Mouse (Mus musculus) intestine, embryonic 16.5 days (tissue): ENCODE results near the gene Fhad1. TPM values are rescaled to one million over a fixed set of nuclear protein-coding genes. Genes with fewer than 3 reads are reported as not detected.
"Not testable (repeated sequence)": the region's sequence is repeated elsewhere in the genome, so short reads cannot be mapped to it uniquely, and the experiment has no call there.

Experiments used
- ATAC-seq: fragments of 200-750 bp; cut with Nextera tagmentation; 2 replicates; pipeline ENCODE4 v1.8.0; 2017; ENCODE audit warnings: moderate TSS enrichment, moderate library complexity
- H3K27ac ChIP-seq: fragments of 300-500 bp; sonication (generic); 2 replicates; pipeline ENCODE4 v1.5.1; 2014; ENCODE audit warnings: mild to moderate bottlenecking, low read length
- H3K27me3 ChIP-seq: fragments of 300-500 bp; sonication (generic); replicated peaks from 2 replicates; pipeline ENCODE4 v1.6.1; 2014; ENCODE audit warnings: low read length, control low read depth, mixed read lengths; ENCODE audit not compliant: control insufficient read depth, insufficient read depth
- H3K36me3 ChIP-seq: fragments of 300-500 bp; sonication (generic); 2 replicates; pipeline ENCODE4 v1.6.1; 2014; ENCODE audit warnings: low read length, control low read depth; ENCODE audit not compliant: control insufficient read depth, insufficient read depth
- H3K4me1 ChIP-seq: fragments of 300-500 bp; sonication (generic); 2 replicates; pipeline ENCODE4 v1.6.1; 2014; ENCODE audit warnings: low read length, control low read depth, mixed read lengths; ENCODE audit not compliant: control insufficient read depth, insufficient read depth
- H3K4me2 ChIP-seq: fragments of 300-500 bp; sonication (generic); 2 replicates; pipeline ENCODE4 v1.6.1; 2014; ENCODE audit warnings: low read depth, low read length, control low read depth
- H3K4me3 ChIP-seq: fragments of 300-500 bp; sonication (generic); 2 replicates; pipeline ENCODE4 v1.5.1; 2014; ENCODE audit warnings: mild to moderate bottlenecking, low read length
- H3K9ac ChIP-seq: fragments of 300-500 bp; sonication (generic); 2 replicates; pipeline ENCODE4 v1.6.1; 2014; ENCODE audit warnings: low read depth, low read length
- H3K9me3 ChIP-seq: fragments of 300-500 bp; sonication (generic); 2 replicates; pipeline ENCODE4 v1.6.1; 2016; ENCODE audit warnings: low read length, control low read depth; ENCODE audit not compliant: control insufficient read depth
- WGBS: fragments of 180-500 bp; shearing (Covaris S2); extraction: QIAGEN DNeasy Blood & Tissue Kit; methylation state at CpG from one replicate; pipeline ENCODE4 v1.1.7; 2014; 5-methylcytosine and 5-hydroxymethylcytosine counted together
- polyA plus RNA-seq: library from polyadenylated mRNA; unstranded; fragments of >200 nt; fragmentation: Nextera tagmentation; extraction: Ambion mirVana; gene quantifications from 2 replicates; pipeline ENCODE4 v1.2.1, GENCODE M21; 2015

The Fhad1 gene
- polyA plus RNA-seq, 1 experiment from 2014 or later = 2.3 TPM

- no peak overlapping the region for H3K27ac ChIP-seq
- peaks cover 3% of the 10 kb centered on the region; the same call in 1 of the 2 replicates for H3K9me3 ChIP-seq
- H3K4me2 ChIP-seq = no peak overlapping the region
- H3K36me3 ChIP-seq = no peaks in the 10 kb centered on the region
- WGBS = 77% methylated on average over 8 of the region's 8 CpGs
- no peak for ATAC-seq
- H3K27me3 ChIP-seq = no peaks in the 10 kb centered on the region
- no peak overlapping the region for H3K9ac ChIP-seq
- H3K4me1 ChIP-seq = peaks cover 37% of the 10 kb centered on the region
- H3K4me3 ChIP-seq = no peak overlapping the region
Observed at GRCm38 (mm10) chr4:142055600-142055999, 40.7 kb upstream of the Fhad1 start.

- WGBS = 89% methylated on average over 11 of the region's 11 CpGs
- ATAC-seq = no peak
- no peaks in the 10 kb centered on the region for H3K36me3 ChIP-seq
- H3K4me2 ChIP-seq = no peak overlapping the region
- peak overlapping the region; percentile 96 for H3K27ac ChIP-seq
- no peak overlapping the region for H3K9ac ChIP-seq
- no peaks in the 10 kb centered on the region for H3K27me3 ChIP-seq
- H3K4me1 ChIP-seq = peaks cover 41% of the 10 kb centered on the region
- H3K4me3 ChIP-seq = no peak overlapping the region
- H3K9me3 ChIP-seq = no peaks in the 10 kb centered on the region
Observed at GRCm38 (mm10) chr4:142054580-142054979, 39.7 kb upstream of the Fhad1 start.

- Histone ChIP-seq H3K4me1 (peaks cover 48% of the 10 kb centered on the region), H3K9ac (peak overlapping the region; percentile 21; the same call in 1 of the 2 replicates), H3K27me3 (no peaks in the 10 kb centered on the region), H3K4me3 (no peak overlapping the region), H3K27ac (peak overlapping the region; percentile 96), H3K36me3 (no peaks in the 10 kb centered on the region), H3K4me2 (no peak overlapping the region; the same call in 1 of the 2 replicates), H3K9me3 (no peaks in the 10 kb centered on the region)
- ATAC-seq = no peak
- WGBS = 39% methylated on average over 9 of the region's 9 CpGs
Observed at GRCm38 (mm10) chr4:142053661-142054448, 39.0 kb upstream of the Fhad1 start.

- Histone ChIP-seq H3K27me3 (no peaks in the 10 kb centered on the region), H3K4me3 (no peak overlapping the region), H3K9ac (peak overlapping the region; percentile 21; the same call in 1 of the 2 replicates), H3K27ac (peak overlapping the region; percentile 96), H3K9me3 (no peaks in the 10 kb centered on the region), H3K4me2 (no peak overlapping the region), H3K36me3 (no peaks in the 10 kb centered on the region), H3K4me1 (peaks cover 49% of the 10 kb centered on the region)
- WGBS = 47% methylated on average over 4 of the region's 4 CpGs
- ATAC-seq = peak; percentile 28; the same call in 1 of the 2 replicates
Observed at GRCm38 (mm10) chr4:142053261-142053660, 38.4 kb upstream of the Fhad1 start.

GRCm38 (mm10) chr4:142052391-142053132 lies 37.7 kb upstream of the Fhad1 start:
- no peaks in the 10 kb centered on the region for H3K36me3 ChIP-seq
- H3K27me3 ChIP-seq = no peaks in the 10 kb centered on the region
- H3K9me3 ChIP-seq = no peaks in the 10 kb centered on the region
- peak overlapping the region; percentile 96 for H3K27ac ChIP-seq
- peaks cover 46% of the 10 kb centered on the region for H3K4me1 ChIP-seq
- peak overlapping the region; percentile 33; the same call in 1 of the 2 replicates for H3K9ac ChIP-seq
- WGBS = 43% methylated on average over 22 of the region's 22 CpGs
- no peak overlapping the region for H3K4me3 ChIP-seq
- 0 out of 2 replicates have a peak overlapping the region, but pooled peaks have one; percentile 21 for H3K4me2 ChIP-seq
- peak; percentile 82 for ATAC-seq

GRCm38 (mm10) chr4:142051883-142052282 lies 37.0 kb upstream of the Fhad1 start:
- WGBS = 72% methylated on average over 6 of the region's 6 CpGs

GRCm38 (mm10) chr4:142049963-142050362 lies 35.1 kb upstream of the Fhad1 start:
- Histone ChIP-seq H3K27me3 (no peaks in the 10 kb centered on the region), H3K4me1 (peaks cover 49% of the 10 kb centered on the region), H3K9me3 (no peaks in the 10 kb centered on the region), H3K36me3 (no peaks in the 10 kb centered on the region), H3K4me2 (no peak overlapping the region; the same call in 1 of the 2 replicates), H3K9ac (no peak overlapping the region), H3K4me3 (no peak overlapping the region), H3K27ac (peak overlapping the region; percentile 88)
- no peak for ATAC-seq
- WGBS = 93% methylated on average over 5 of the region's 5 CpGs

More at GRCm38 (mm10) chr4:142051883-142052282, 37.0 kb upstream of the Fhad1 start:
- not testable (repeated sequence) for H3K36me3 ChIP-seq, H3K9me3 ChIP-seq, H3K27me3 ChIP-seq, H3K4me3 ChIP-seq, ATAC-seq
- Histone ChIP-seq H3K27ac (peak overlapping the region; percentile 80), H3K9ac (peak overlapping the region; percentile 33; the same call in 1 of the 2 replicates), H3K4me1 (peaks cover 44% of the 10 kb centered on the region), H3K4me2 (0 out of 2 replicates have a peak overlapping the region, but pooled peaks have one; percentile 19)

GRCm38 (mm10) chr4:142048391-142048790 lies 33.5 kb upstream of the Fhad1 start:
- Histone ChIP-seq H3K9ac (peak overlapping the region; percentile 70), H3K4me1 (peaks cover 53% of the 10 kb centered on the region), H3K9me3 (no peaks in the 10 kb centered on the region), H3K27me3 (no peaks in the 10 kb centered on the region), H3K36me3 (no peaks in the 10 kb centered on the region), H3K4me3 (peak overlapping the region; percentile 48), H3K27ac (peak overlapping the region; percentile 87), H3K4me2 (peak overlapping the region; percentile 44)
- WGBS = 42% methylated on average over 8 of the region's 8 CpGs
- ATAC-seq = peak; percentile 47

GRCm38 (mm10) chr4:142047005-142047404 lies 32.1 kb upstream of the Fhad1 start:
- H3K4me2 ChIP-seq = peak overlapping the region; percentile 44

More at GRCm38 (mm10) chr4:142047005-142047404, 32.1 kb upstream of the Fhad1 start:
- WGBS = 76% methylated on average over 5 of the region's 5 CpGs
- peak; percentile 8; the same call in 1 of the 2 replicates for ATAC-seq
- Histone ChIP-seq H3K36me3 (no peaks in the 10 kb centered on the region), H3K27me3 (no peaks in the 10 kb centered on the region), H3K9me3 (no peaks in the 10 kb centered on the region), H3K4me1 (peaks cover 52% of the 10 kb centered on the region), H3K4me3 (peak overlapping the region; percentile 48), H3K27ac (peak overlapping the region; percentile 87), H3K9ac (peak overlapping the region; percentile 70)
